Mouse (Mus musculus): Measurements from ENCODE around the gene Acnat2. TPM values are rescaled to one million over a fixed set of nuclear protein-coding genes. Genes with fewer than 3 reads are reported as not detected.
"Not testable (repeated sequence)": the region's sequence is repeated elsewhere in the genome, so short reads cannot be mapped to it uniquely, and the experiment has no call there.

The Acnat2 gene
- polyA plus RNA-seq (2012; rRNA removed), result 69.7 and 73.4 TPM in 2 replicates

DNA sequence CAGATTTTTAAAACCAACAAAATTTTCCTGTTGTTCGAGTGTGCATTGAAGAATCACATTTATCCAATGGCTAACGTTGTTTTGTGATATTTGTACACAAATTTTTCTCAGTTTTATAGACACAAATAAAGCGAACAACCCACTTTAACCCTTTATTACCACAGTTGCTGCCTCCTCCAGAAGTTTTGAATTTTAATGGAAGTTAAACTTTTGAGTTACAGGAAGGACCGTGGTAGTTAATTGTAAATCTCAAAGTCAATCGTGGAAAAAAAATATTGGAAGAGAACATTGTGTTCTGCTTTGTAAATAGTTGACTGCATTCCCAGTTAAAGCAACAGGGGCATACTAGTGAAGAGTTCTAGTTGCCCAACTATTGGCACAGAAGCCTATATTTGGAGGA lies at the start of gene Acnat2:
Gene Acnat2 (minus strand): TSS at position 195 of the 400 bp plus-strand sequence.
- H3K36me3 ChIP-seq (ENCODE audit: control insufficient read depth, insufficient read depth, low read length); H3K27me3 ChIP-seq (replicated peaks; ENCODE audit: control insufficient read depth, insufficient read depth, low read length); H3K4me3 ChIP-seq (ENCODE audit: insufficient read depth, low read depth, low read length); H3K4me1 ChIP-seq (ENCODE audit: control insufficient read depth, insufficient read depth, low read length): not testable (repeated sequence)
- peak; percentile 54 for DNase-seq
- peak within 1 kb of the TSS; percentile 56; the same call in 1 of the 2 replicates for H3K27ac ChIP-seq (ENCODE audit: insufficient read depth, low read depth, low read length)
- WGBS, result 48% methylated on average over 5 of the region's 5 CpGs

- WGBS, result 76% methylated on average over 2 of the region's 2 CpGs
- DNase-seq, result no peak
- no peaks in the 10 kb centered on the region for H3K36me3 ChIP-seq (ENCODE audit: control insufficient read depth, insufficient read depth, low read length)
Observed at GRCm38 (mm10) chr4:49456171-49456570, 48.2 kb upstream of the Acnat2 start.

GRCm38 (mm10) chr4:49451848-49452551 lies 44.0 kb upstream of the Acnat2 start:
- WGBS, result 73% methylated on average over 1 of the region's 1 CpGs
- no peaks in the 10 kb centered on the region for H3K27me3 ChIP-seq (replicated peaks; ENCODE audit: control insufficient read depth, insufficient read depth, low read length)
- no peaks in the 10 kb centered on the region for H3K36me3 ChIP-seq (ENCODE audit: control insufficient read depth, insufficient read depth, low read length)
- H3K4me3 ChIP-seq (ENCODE audit: insufficient read depth, low read depth, low read length), result no peak overlapping the region
- H3K4me1 ChIP-seq (ENCODE audit: control insufficient read depth, insufficient read depth, low read length), result peaks cover 2% of the 10 kb centered on the region; the same call in 1 of the 2 replicates
- no peak overlapping the region for H3K27ac ChIP-seq (ENCODE audit: insufficient read depth, low read depth, low read length)
- no peak for TF ChIP-seq POLR2A (IDR thresholded peaks at IDR 0.05; ENCODE audit: low read depth, low read length)
- no peak for TF ChIP-seq CTCF (conservative IDR thresholded peaks at IDR 0.05; ENCODE audit: insufficient read depth, insufficient read length, low read depth, low read length)
- no peak for DNase-seq

More at GRCm38 (mm10) chr4:49456171-49456570, 48.2 kb upstream of the Acnat2 start:
- H3K4me1 ChIP-seq (ENCODE audit: control insufficient read depth, insufficient read depth, low read length), result peaks cover 2% of the 10 kb centered on the region; the same call in 1 of the 2 replicates
- TF ChIP-seq CTCF (conservative IDR thresholded peaks at IDR 0.05; ENCODE audit: insufficient read depth, insufficient read length, low read depth, low read length) (no peak), POLR2A (IDR thresholded peaks at IDR 0.05; ENCODE audit: low read depth, low read length) (no peak)
- H3K27me3 ChIP-seq (replicated peaks; ENCODE audit: control insufficient read depth, insufficient read depth, low read length), result no peaks in the 10 kb centered on the region
- H3K4me3 ChIP-seq (ENCODE audit: insufficient read depth, low read depth, low read length), result no peak overlapping the region
- no peak overlapping the region for H3K27ac ChIP-seq (ENCODE audit: insufficient read depth, low read depth, low read length)

GRCm38 (mm10) chr4:49451133-49451847 lies 43.3 kb upstream of the Acnat2 start:
- not testable (repeated sequence) for H3K27ac ChIP-seq (ENCODE audit: insufficient read depth, low read depth, low read length)
- peak; percentile 11 for DNase-seq

DNA sequence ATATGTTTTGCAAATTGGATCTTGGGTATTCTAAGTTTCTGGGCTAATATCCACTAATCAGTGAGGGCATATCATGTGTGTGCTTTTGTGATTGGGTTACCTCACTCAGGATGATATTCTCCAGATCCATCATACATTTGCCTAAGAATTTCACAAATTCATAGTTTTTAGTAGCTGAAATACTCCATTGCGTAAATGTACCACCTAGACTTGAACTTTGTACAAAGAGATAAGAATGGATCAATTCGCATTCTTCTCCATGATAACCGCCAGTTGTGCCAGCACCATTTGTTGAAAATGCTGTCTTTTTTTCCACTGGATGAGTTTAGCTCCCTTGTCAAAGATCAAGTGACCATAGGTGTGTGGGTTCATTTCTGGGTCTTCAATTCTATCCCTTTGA lies 29.0 kb upstream of the Acnat2 start:
- not testable (repeated sequence) for DNase-seq; H3K4me3 ChIP-seq (ENCODE audit: insufficient read depth, low read depth, low read length); H3K27ac ChIP-seq (ENCODE audit: insufficient read depth, low read depth, low read length); H3K27me3 ChIP-seq (replicated peaks; ENCODE audit: control insufficient read depth, insufficient read depth, low read length); H3K4me1 ChIP-seq (ENCODE audit: control insufficient read depth, insufficient read depth, low read length); H3K36me3 ChIP-seq (ENCODE audit: control insufficient read depth, insufficient read depth, low read length)
- WGBS, result 95% methylated on average over 3 of the region's 3 CpGs

More at GRCm38 (mm10) chr4:49451133-49451847, 43.3 kb upstream of the Acnat2 start:
- not testable (repeated sequence) for H3K36me3 ChIP-seq (ENCODE audit: control insufficient read depth, insufficient read depth, low read length); H3K4me1 ChIP-seq (ENCODE audit: control insufficient read depth, insufficient read depth, low read length); H3K4me3 ChIP-seq (ENCODE audit: insufficient read depth, low read depth, low read length); H3K27me3 ChIP-seq (replicated peaks; ENCODE audit: control insufficient read depth, insufficient read depth, low read length)
- 78% methylated on average over 1 of the region's 1 CpGs for WGBS

- H3K4me1 ChIP-seq (ENCODE audit: control insufficient read depth, insufficient read depth, low read length); H3K27ac ChIP-seq (ENCODE audit: insufficient read depth, low read depth, low read length); H3K27me3 ChIP-seq (replicated peaks; ENCODE audit: control insufficient read depth, insufficient read depth, low read length); H3K4me3 ChIP-seq (ENCODE audit: insufficient read depth, low read depth, low read length); H3K36me3 ChIP-seq (ENCODE audit: control insufficient read depth, insufficient read depth, low read length): not testable (repeated sequence)
- WGBS, result 17% methylated on average over 2 of the region's 2 CpGs
- DNase-seq, result peak; percentile 89
Observed at GRCm38 (mm10) chr4:49410151-49410550, 2.2 kb upstream of the Acnat2 start.

GRCm38 (mm10) chr4:49386873-49387272 lies 21.1 kb downstream of the Acnat2 start:
- no peaks in the 10 kb centered on the region for H3K36me3 ChIP-seq (ENCODE audit: control insufficient read depth, insufficient read depth, low read length)
- 53% methylated on average over 2 of the region's 2 CpGs for WGBS
- no peak for TF ChIP-seq CTCF (conservative IDR thresholded peaks at IDR 0.05; ENCODE audit: insufficient read depth, insufficient read length, low read depth, low read length)
- no peak for TF ChIP-seq POLR2A (IDR thresholded peaks at IDR 0.05; ENCODE audit: low read depth, low read length)
- H3K4me3 ChIP-seq (ENCODE audit: insufficient read depth, low read depth, low read length), result no peak overlapping the region
- no peaks in the 10 kb centered on the region for H3K4me1 ChIP-seq (ENCODE audit: control insufficient read depth, insufficient read depth, low read length)
- DNase-seq, result no peak
- H3K27ac ChIP-seq (ENCODE audit: insufficient read depth, low read depth, low read length), result no peak overlapping the region
- H3K27me3 ChIP-seq (replicated peaks; ENCODE audit: control insufficient read depth, insufficient read depth, low read length), result no peaks in the 10 kb centered on the region

- not testable (repeated sequence) for H3K4me1 ChIP-seq (ENCODE audit: control insufficient read depth, insufficient read depth, low read length); H3K27ac ChIP-seq (ENCODE audit: insufficient read depth, low read depth, low read length); DNase-seq; H3K4me3 ChIP-seq (ENCODE audit: insufficient read depth, low read depth, low read length); H3K27me3 ChIP-seq (replicated peaks; ENCODE audit: control insufficient read depth, insufficient read depth, low read length); H3K36me3 ChIP-seq (ENCODE audit: control insufficient read depth, insufficient read depth, low read length)
- WGBS, result 69% methylated on average over 2 of the region's 2 CpGs
Observed at GRCm38 (mm10) chr4:49383576-49384318, 24.2 kb downstream of the Acnat2 start.

- WGBS, result 88% methylated on average over 3 of the region's 3 CpGs
- not testable (repeated sequence) for DNase-seq; H3K4me1 ChIP-seq (ENCODE audit: control insufficient read depth, insufficient read depth, low read length); H3K4me3 ChIP-seq (ENCODE audit: insufficient read depth, low read depth, low read length); H3K36me3 ChIP-seq (ENCODE audit: control insufficient read depth, insufficient read depth, low read length); H3K27me3 ChIP-seq (replicated peaks; ENCODE audit: control insufficient read depth, insufficient read depth, low read length); H3K27ac ChIP-seq (ENCODE audit: insufficient read depth, low read depth, low read length)
Observed at GRCm38 (mm10) chr4:49368046-49368445, 39.9 kb downstream of the Acnat2 start.

All from kidney, adult 2 months (tissue).